14 mouse cellular contexts compared by ENCODE assay signal in genomic region chrX:52746849-52747248, GRCm38 (mm10).
A peak's percentile ranks its signal among the peaks of the same experiment; 100 is the strongest.
DNase-seq lines count a peak whose midpoint lies in the region.
"Had no signal": no experiment of that assay in that cellular context is flagged by ENCODE, and none has a peak within 500 bp of the region (broad histone marks: within the 10 kb centered on the region; RNA-seq: fewer than 3 reads in every experiment).

No protein-coding gene starts in this region.

- peak; percentile 5 for DNase-seq in kidney, postnatal 14 days
- DNase-seq in kidney, adult 18-20 months, result no peak
- DNase-seq in thymus, postnatal 4 days, result peak; percentile 13
- no peak for DNase-seq in thymus, postnatal 14 days
- peak; percentile 84 for DNase-seq in embryo, embryonic 10.5 days (ENCODE audit: low spot score)
- DNase-seq in yolk sac, embryonic 10.5 days (ENCODE audit: low spot score), result peak; percentile 26
- DNase-seq in spleen, adult 18-20 months, result no peak
- no peak for DNase-seq in urinary bladder, postnatal 14 days (ENCODE audit: low spot score)
- DNase-seq: adrenal gland, adult 8-10 months; cerebellum, adult 11-12 months; gastrocnemius, postnatal 25 days; heart, postnatal 14 days; lung, postnatal 14 days; thymus, postnatal 25 days had no signal

Comparison
In these comparisons a context has a peak if more than half of its experiments do, and no peak if none do; other contexts are left out.
1. DNase-seq: peak in kidney, postnatal 14 days (single experiment), thymus, postnatal 4 days (single experiment), embryo, embryonic 10.5 days (single experiment) and yolk sac, embryonic 10.5 days (single experiment); none in kidney, adult 18-20 months (single experiment), thymus, postnatal 14 days (single experiment), spleen, adult 18-20 months (0 of 2) and urinary bladder, postnatal 14 days (single experiment).